Mouse (Mus musculus) intestine, embryonic 16.5 days (tissue): ENCODE measurements around the gene Lin7b. TPM values are rescaled to one million over a fixed set of nuclear protein-coding genes. Genes with fewer than 3 reads are reported as not detected.
"Not testable (repeated sequence)": the region's sequence is repeated elsewhere in the genome, so short reads cannot be mapped to it uniquely, and the experiment has no call there.

ENCODE experiments used
- ATAC-seq: fragments of 200-750 bp; cut with Nextera tagmentation; 2 replicates; pipeline ENCODE4 v1.8.0; 2017; ENCODE audit warnings: moderate TSS enrichment, moderate library complexity
- H3K27ac ChIP-seq: fragments of 300-500 bp; sonication (generic); 2 replicates; pipeline ENCODE4 v1.5.1; 2014; ENCODE audit warnings: mild to moderate bottlenecking, low read length
- H3K27me3 ChIP-seq: fragments of 300-500 bp; sonication (generic); replicated peaks from 2 replicates; pipeline ENCODE4 v1.6.1; 2014; ENCODE audit warnings: low read length, control low read depth, mixed read lengths; ENCODE audit not compliant: control insufficient read depth, insufficient read depth
- H3K36me3 ChIP-seq: fragments of 300-500 bp; sonication (generic); 2 replicates; pipeline ENCODE4 v1.6.1; 2014; ENCODE audit warnings: low read length, control low read depth; ENCODE audit not compliant: control insufficient read depth, insufficient read depth
- H3K4me1 ChIP-seq: fragments of 300-500 bp; sonication (generic); 2 replicates; pipeline ENCODE4 v1.6.1; 2014; ENCODE audit warnings: low read length, control low read depth, mixed read lengths; ENCODE audit not compliant: control insufficient read depth, insufficient read depth
- H3K4me2 ChIP-seq: fragments of 300-500 bp; sonication (generic); 2 replicates; pipeline ENCODE4 v1.6.1; 2014; ENCODE audit warnings: low read depth, low read length, control low read depth
- H3K4me3 ChIP-seq: fragments of 300-500 bp; sonication (generic); 2 replicates; pipeline ENCODE4 v1.5.1; 2014; ENCODE audit warnings: mild to moderate bottlenecking, low read length
- H3K9ac ChIP-seq: fragments of 300-500 bp; sonication (generic); 2 replicates; pipeline ENCODE4 v1.6.1; 2014; ENCODE audit warnings: low read depth, low read length
- H3K9me3 ChIP-seq: fragments of 300-500 bp; sonication (generic); 2 replicates; pipeline ENCODE4 v1.6.1; 2016; ENCODE audit warnings: low read length, control low read depth; ENCODE audit not compliant: control insufficient read depth
- WGBS: fragments of 180-500 bp; shearing (Covaris S2); extraction: QIAGEN DNeasy Blood & Tissue Kit; methylation state at CpG from one replicate; pipeline ENCODE4 v1.1.7; 2014; 5-methylcytosine and 5-hydroxymethylcytosine counted together
- polyA plus RNA-seq: library from polyadenylated mRNA; unstranded; fragments of >200 nt; fragmentation: Nextera tagmentation; extraction: Ambion mirVana; gene quantifications from 2 replicates; pipeline ENCODE4 v1.2.1, GENCODE M21; 2015

Gene Lin7b
- polyA plus RNA-seq, 1 experiment from 2014 or later = 1.2 TPM

DNA sequence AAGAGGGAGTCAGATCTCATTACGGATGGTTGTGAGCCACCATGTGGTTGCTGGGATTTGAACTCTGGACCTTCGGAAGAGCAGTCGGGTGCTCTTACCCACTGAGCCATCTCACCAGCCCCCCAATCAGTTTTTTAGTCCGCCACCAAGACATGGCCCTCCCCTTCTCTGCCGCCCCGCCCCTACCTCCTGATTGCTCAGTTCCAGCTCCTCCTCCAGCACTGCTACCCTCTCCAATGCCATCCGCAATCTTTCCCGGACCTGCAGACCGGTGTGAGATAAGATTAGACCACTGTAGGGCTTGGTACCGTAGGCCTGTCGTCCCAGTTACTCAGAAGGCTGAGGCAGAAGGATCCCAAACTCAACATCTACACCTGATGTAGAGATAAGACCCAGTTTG is 11.3 kb downstream of the Lin7b start:
- not testable (repeated sequence) for ATAC-seq, H3K27me3 ChIP-seq, H3K4me3 ChIP-seq, H3K4me1 ChIP-seq, H3K4me2 ChIP-seq, H3K36me3 ChIP-seq, H3K9me3 ChIP-seq, H3K27ac ChIP-seq, H3K9ac ChIP-seq
- 48% methylated on average over 10 of the region's 11 CpGs for WGBS

DNA sequence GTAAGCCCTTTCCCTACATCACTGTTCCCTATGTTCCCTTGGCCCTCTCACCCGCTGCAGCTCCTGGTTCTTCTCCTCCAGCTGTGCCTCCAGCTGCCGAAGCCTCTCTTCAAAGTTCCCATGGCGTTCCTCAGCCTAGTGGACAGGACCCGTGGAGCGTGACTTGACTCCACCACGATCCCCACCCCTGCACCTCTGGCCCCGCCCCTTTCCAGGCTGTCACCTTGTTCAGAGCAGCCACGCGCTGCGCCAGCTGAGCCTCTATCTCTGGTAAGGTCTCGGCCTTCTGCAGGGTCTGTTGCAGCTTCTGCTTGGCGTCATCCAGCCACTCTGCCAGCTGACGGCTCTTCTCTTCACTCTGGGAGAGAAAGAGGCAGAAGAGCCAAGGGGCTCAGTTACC is 14.3 kb downstream of the Lin7b start:
- ATAC-seq = no peak
- Histone ChIP-seq H3K9me3 (no peaks in the 10 kb centered on the region), H3K27ac (no peak overlapping the region), H3K4me1 (no peaks in the 10 kb centered on the region), H3K36me3 (no peaks in the 10 kb centered on the region), H3K27me3 (0 out of 2 replicates have a peak, but pooled peaks cover 3% of the 10 kb centered on the region), H3K4me2 (peak overlapping the region; percentile 22; the same call in 1 of the 2 replicates), H3K4me3 (peak overlapping the region; percentile 18; the same call in 1 of the 2 replicates), H3K9ac (no peak overlapping the region)
- WGBS = 42% methylated on average over 13 of the region's 13 CpGs

DNA sequence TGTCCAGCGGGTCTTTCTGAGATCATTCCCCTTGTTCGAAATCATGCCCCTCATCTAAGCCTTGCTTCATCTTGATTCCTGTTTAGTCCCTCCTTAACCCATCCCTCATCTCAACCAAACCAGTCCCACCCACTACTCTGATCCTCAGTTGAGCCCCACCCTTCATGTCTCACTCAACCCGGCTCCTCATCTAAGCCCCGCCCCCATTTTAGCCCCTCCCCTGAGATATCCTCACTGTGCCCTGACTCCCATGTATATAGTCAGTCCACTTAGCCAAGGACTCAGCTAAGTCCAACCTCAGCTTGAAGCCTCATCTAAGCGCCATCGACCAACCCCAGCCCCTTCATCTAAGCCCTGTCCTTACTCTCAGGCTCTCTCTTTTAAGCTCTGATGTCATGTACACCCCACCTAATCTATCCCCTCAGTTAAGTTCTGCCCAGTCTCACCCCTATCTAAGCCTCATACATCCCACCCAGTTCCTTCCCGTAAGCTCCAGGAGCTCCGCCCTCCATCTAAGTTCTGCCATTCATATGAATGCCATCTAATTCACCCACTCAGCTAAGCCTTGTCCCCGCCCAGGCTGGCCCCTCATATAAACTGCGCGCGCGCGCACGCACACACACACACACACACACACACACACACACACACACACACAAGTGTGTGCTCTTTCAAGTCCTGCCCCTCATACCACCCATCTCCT is 14.9 kb downstream of the Lin7b start:
- Histone ChIP-seq H3K4me3 (peak overlapping the region; percentile 18; the same call in 1 of the 2 replicates), H3K4me2 (no peak overlapping the region), H3K9ac (no peak overlapping the region), H3K4me1 (no peaks in the 10 kb centered on the region), H3K27ac (no peak overlapping the region), H3K27me3 (0 out of 2 replicates have a peak, but pooled peaks cover 2% of the 10 kb centered on the region), H3K9me3 (no peaks in the 10 kb centered on the region), H3K36me3 (no peaks in the 10 kb centered on the region)
- 70% methylated on average over 15 of the region's 15 CpGs for WGBS
- ATAC-seq = 0 out of 2 replicates have a peak, but pooled peaks have one; percentile 14

DNA sequence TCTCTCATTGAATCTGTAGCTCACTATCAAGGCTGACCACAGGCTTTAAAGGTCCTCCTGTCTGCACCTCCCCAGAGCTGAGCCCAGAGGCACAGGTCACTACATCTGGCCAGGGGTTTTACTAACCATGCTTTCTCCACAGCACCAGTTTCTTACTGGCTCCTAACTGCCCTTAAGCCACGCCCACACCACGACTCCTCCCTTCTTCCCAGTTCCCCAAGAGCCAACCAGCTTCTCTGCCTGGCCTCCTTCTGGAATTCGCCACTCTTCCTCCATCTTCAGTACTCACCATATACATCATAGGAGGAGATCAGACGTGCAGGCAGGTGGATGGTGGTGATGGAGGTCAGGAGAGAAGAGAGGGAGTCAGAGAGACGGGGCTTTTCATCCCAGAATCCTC is 17.3 kb downstream of the Lin7b start:
- Histone ChIP-seq H3K4me2 (no peak overlapping the region), H3K4me1 (no peaks in the 10 kb centered on the region), H3K36me3 (no peaks in the 10 kb centered on the region), H3K27me3 (no peaks in the 10 kb centered on the region), H3K9ac (no peak overlapping the region), H3K4me3 (no peak overlapping the region), H3K9me3 (no peaks in the 10 kb centered on the region), H3K27ac (no peak overlapping the region)
- WGBS = 31% methylated on average over 5 of the region's 5 CpGs
- ATAC-seq = no peak

DNA sequence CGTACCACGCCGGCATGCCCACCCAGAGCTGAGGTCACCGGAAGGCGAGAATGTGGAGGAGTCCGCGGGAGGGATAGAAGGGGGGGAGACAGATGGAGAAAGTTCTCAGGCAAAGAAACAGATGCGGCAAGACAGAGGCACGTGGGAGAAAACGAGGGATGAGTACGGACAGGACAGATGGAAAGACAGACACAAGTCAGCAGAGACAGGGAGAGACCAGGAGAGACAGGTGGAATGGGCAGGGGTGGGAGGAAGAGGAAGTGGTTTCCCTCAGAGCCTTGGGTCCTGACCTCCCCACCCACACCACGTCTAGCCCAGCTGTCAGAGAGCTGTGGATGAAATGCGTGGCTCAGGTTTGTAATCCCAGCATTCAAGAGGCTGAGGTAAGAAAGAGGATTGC is 23.5 kb downstream of the Lin7b start:
- Histone ChIP-seq H3K27ac (no peak overlapping the region), H3K36me3 (no peaks in the 10 kb centered on the region), H3K4me2 (no peak overlapping the region), H3K9me3 (no peaks in the 10 kb centered on the region), H3K27me3 (no peaks in the 10 kb centered on the region), H3K9ac (no peak overlapping the region), H3K4me3 (no peak overlapping the region), H3K4me1 (no peaks in the 10 kb centered on the region)
- ATAC-seq = no peak
- 68% methylated on average over 13 of the region's 13 CpGs for WGBS

DNA sequence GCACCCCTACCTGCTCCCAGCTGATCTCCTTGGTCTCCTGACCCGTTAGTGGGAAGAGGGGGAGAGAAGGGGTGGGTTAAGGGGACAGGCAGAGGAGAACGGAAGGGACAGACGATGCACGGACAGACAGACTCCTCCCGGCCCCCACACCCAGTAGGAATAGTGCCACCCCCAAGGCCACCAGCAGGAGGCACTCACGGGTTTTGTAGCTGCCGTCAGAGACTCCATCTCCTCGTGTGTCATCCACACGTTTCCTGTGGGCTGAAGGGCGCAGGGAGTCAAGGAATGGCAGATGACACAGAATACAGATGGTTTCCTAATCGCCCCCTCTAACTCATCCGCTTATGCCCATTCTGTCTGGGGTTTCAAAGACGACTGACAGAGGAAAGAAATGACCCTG is 26.8 kb downstream of the Lin7b start:
- H3K27me3 ChIP-seq = no peaks in the 10 kb centered on the region
- WGBS = 34% methylated on average over 13 of the region's 13 CpGs

DNA sequence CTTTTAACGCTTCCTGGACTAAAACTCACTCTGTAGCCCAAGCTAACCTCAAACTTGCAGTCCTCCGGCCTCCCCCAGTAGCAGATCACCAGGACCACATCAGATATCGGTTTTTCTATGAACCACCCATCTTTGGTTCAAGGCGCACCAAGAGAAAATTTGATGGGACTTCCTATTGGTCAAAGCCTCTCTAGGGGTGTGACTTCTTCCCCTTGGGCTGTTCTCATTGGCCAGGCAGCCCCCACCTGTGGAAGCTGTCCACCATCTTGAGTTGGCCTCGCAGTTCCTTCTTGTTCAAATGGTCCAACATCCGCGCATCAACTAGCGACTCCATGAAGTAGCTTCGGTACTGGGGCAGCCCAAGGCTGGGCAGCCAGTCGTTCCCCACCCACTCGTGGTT is 28.3 kb downstream of the Lin7b start:
- Histone ChIP-seq H3K4me2 (no peak overlapping the region), H3K9me3 (no peaks in the 10 kb centered on the region), H3K4me3 (no peak overlapping the region), H3K4me1 (peaks cover 39% of the 10 kb centered on the region), H3K27ac (no peak overlapping the region), H3K27me3 (no peaks in the 10 kb centered on the region), H3K9ac (no peak overlapping the region), H3K36me3 (no peaks in the 10 kb centered on the region)
- 89% methylated on average over 11 of the region's 11 CpGs for WGBS
- ATAC-seq = no peak

More for the DNA sequence above, 26.8 kb downstream of the Lin7b start:
- Histone ChIP-seq H3K9me3 (no peaks in the 10 kb centered on the region), H3K4me1 (peaks cover 26% of the 10 kb centered on the region), H3K36me3 (no peaks in the 10 kb centered on the region), H3K9ac (no peak overlapping the region; the same call in 1 of the 2 replicates), H3K27ac (no peak overlapping the region), H3K4me3 (no peak overlapping the region), H3K4me2 (no peak overlapping the region)
- ATAC-seq = no peak

DNA sequence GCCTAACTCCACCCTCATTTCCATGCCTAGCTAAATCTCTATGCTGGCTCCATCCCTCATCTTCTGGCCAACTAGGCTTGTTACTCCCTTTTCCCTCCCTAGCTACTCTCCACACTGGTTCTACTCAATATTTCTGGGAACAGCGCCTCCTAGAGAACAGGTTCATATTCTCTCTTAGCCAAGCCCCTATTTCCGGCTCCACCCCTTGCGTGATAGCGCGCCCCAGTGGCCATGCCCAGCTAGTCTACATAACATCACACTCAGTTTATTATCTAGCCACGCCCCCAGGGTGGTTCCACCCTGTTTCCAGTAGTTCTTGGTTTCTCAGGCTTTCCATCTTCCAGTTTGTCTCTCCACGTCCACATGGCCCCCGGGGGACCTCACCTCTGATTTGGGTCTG is 29.1 kb downstream of the Lin7b start:
- Histone ChIP-seq H3K27ac (no peak overlapping the region; the same call in none of the 2 replicates), H3K9ac (no peak overlapping the region), H3K36me3 (no peaks in the 10 kb centered on the region), H3K27me3 (no peaks in the 10 kb centered on the region), H3K9me3 (no peaks in the 10 kb centered on the region), H3K4me1 (peaks cover 39% of the 10 kb centered on the region), H3K4me2 (peak overlapping the region; percentile 95), H3K4me3 (peak overlapping the region; percentile 64)
- WGBS = 4% methylated on average over 8 of the region's 8 CpGs
- ATAC-seq = peak; percentile 38

DNA sequence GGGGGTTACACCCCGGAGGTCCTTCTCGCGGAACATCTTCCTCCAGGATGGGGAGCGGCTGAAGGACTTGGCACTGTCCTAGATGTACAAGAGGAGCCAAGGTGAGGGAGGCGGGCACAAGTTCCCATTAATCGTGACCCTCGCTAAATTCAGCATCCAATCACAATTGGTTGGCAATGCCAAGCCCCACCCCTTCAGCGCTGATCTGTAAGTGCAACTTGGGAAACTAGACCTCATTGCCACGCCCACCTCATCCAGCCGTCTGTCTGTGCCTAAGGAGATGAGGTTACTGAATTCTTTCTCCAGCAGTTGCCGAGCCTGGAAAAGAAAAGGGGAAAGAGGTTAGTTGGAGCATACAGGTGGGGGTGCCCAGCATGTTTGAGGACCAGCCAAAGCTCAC is 29.7 kb downstream of the Lin7b start:
- Histone ChIP-seq H3K4me3 (peak overlapping the region; percentile 64), H3K4me2 (peak overlapping the region; percentile 95), H3K9me3 (no peaks in the 10 kb centered on the region), H3K9ac (peak overlapping the region; percentile 75; the same call in 1 of the 2 replicates), H3K27me3 (no peaks in the 10 kb centered on the region), H3K36me3 (no peaks in the 10 kb centered on the region), H3K27ac (no peak overlapping the region; the same call in 1 of the 2 replicates), H3K4me1 (peaks cover 39% of the 10 kb centered on the region)
- WGBS = 1% methylated on average over 11 of the region's 11 CpGs
- peak; percentile 29; the same call in 1 of the 2 replicates for ATAC-seq
